Mouse (Mus musculus) MEL (cell line): ENCODE measurements around the gene Cox4i1. TPM values are rescaled to one million over a fixed set of nuclear protein-coding genes. Genes with fewer than 3 reads are reported as not detected.
A peak's percentile ranks its signal among the peaks of the same experiment; 100 is the strongest.

Experiments used
- DNase-seq: peaks from one replicate; pipeline ENCODE4 v3.0.0; 2011; ENCODE audit warnings: low read depth, low spot score
- H3K27ac ChIP-seq: 2 replicates; pipeline ENCODE4 v1.5.1; 2012; ENCODE audit warnings: low read depth, mild to moderate bottlenecking, control low read depth, low read length, moderate library complexity; ENCODE audit not compliant: control insufficient read depth
- H3K27me3 ChIP-seq, 2 experiments: fragments of 150-350 bp in 1 of 2; sonication (generic) in 1 of 2; 2 replicates each; pipeline ENCODE4 v1.6.1; 2012; ENCODE audit warnings: low read length in 2 of 2, mild to moderate bottlenecking in 2 of 2, improper control_type of control experiment in 1 of 2, moderate library complexity in 1 of 2; ENCODE audit not compliant: insufficient read depth in 2 of 2, control insufficient read depth in 1 of 2
- H3K36me3 ChIP-seq, 2 experiments: 2 replicates each; pipeline ENCODE4 v1.6.1; 2012 to 2014; ENCODE audit warnings: low read length in 2 of 2, improper control_type of control experiment in 1 of 2, inconsistent platforms in 1 of 2, mild to moderate bottlenecking in 1 of 2; ENCODE audit not compliant: insufficient read depth in 2 of 2, control insufficient read depth in 1 of 2
- H3K4me1 ChIP-seq, 2 experiments: fragments of 150-350 bp in 1 of 2; sonication (generic) in 1 of 2; 2 replicates each; pipeline ENCODE4 v1.6.1; 2012; ENCODE audit warnings: low read length in 2 of 2, improper control_type of control experiment in 1 of 2, mild to moderate bottlenecking in 1 of 2; ENCODE audit not compliant: insufficient read depth in 2 of 2, control insufficient read depth in 1 of 2
- H3K4me3 ChIP-seq, 2 experiments: fragments of 150-350 bp in 1 of 2; sonication (generic) in 1 of 2; 2 replicates each; pipeline ENCODE4 v1.5.1; 2012; ENCODE audit warnings: low read depth in 2 of 2, low read length in 2 of 2, mild to moderate bottlenecking in 2 of 2, moderate library complexity in 2 of 2, control low read depth in 1 of 2, improper control_type of control experiment in 1 of 2; ENCODE audit not compliant: control insufficient read depth in 1 of 2, insufficient read depth in 1 of 2
- H3K79me2 ChIP-seq: 2 replicates; pipeline ENCODE4 v1.6.1; 2012; ENCODE audit warnings: mild to moderate bottlenecking, low read length, moderate library complexity; ENCODE audit not compliant: control insufficient read depth, poor library complexity, insufficient read depth
- H3K9ac ChIP-seq: 2 replicates; pipeline ENCODE4 v1.6.1; 2012; ENCODE audit warnings: low read depth, mild to moderate bottlenecking, control low read depth, low read length, moderate library complexity; ENCODE audit not compliant: control insufficient read depth, poor library complexity, severe bottlenecking
- H3K9me3 ChIP-seq: fragments of 150-350 bp; sonication (generic); replicated peaks from 2 replicates; pipeline ENCODE4 v1.6.1; 2012; ENCODE audit warnings: mild to moderate bottlenecking, low read length, improper control_type of control experiment, moderate library complexity; ENCODE audit not compliant: insufficient read depth
- CHD1 ChIP-seq: IDR thresholded peaks from 2 replicates; pipeline ENCODE4 v1.6.1; 2012; ENCODE audit warnings: low read depth, mild to moderate bottlenecking, inconsistent platforms, low read length, improper control_type of control experiment
- CHD2 ChIP-seq: IDR thresholded peaks from 2 replicates; pipeline ENCODE4 v1.6.1; 2011; ENCODE audit warnings: low read length, improper control_type of control experiment
- CTCF ChIP-seq, 3 experiments: IDR thresholded peaks in 2 of 3; conservative IDR thresholded peaks in 1 of 3; 2 replicates each; pipeline ENCODE4 v1.5.1; 2011 to 2012; ENCODE audit warnings: low read length in 3 of 3, low read depth in 2 of 3, mild to moderate bottlenecking in 2 of 3, improper control_type of control experiment in 1 of 3, inconsistent platforms in 1 of 3, mixed read lengths in 1 of 3, moderate library complexity in 1 of 3; ENCODE audit not compliant: control insufficient read depth in 1 of 3, insufficient read depth in 1 of 3, poor library complexity in 1 of 3, severe bottlenecking in 1 of 3
- ELF1 ChIP-seq: IDR thresholded peaks from 2 replicates; pipeline ENCODE4 v1.6.1; 2014; ENCODE audit warnings: low read depth, mild to moderate bottlenecking, inconsistent platforms, low read length, improper control_type of control experiment, moderate library complexity
- EP300 ChIP-seq, 2 experiments: IDR thresholded peaks; 2 replicates each; pipeline ENCODE4 v1.6.1; 2011; ENCODE audit warnings: improper control_type of control experiment in 2 of 2, low read length in 2 of 2, low read depth in 1 of 2, mild to moderate bottlenecking in 1 of 2
- ETS1 ChIP-seq: IDR thresholded peaks from 2 replicates; pipeline ENCODE4 v1.6.1; 2012; ENCODE audit warnings: low read depth, mild to moderate bottlenecking, inconsistent platforms, low read length, improper control_type of control experiment, moderate library complexity
- GABPA ChIP-seq: IDR thresholded peaks from 2 replicates; pipeline ENCODE4 v1.6.1; 2012; ENCODE audit warnings: low read depth, mild to moderate bottlenecking, inconsistent platforms, low read length, improper control_type of control experiment, moderate library complexity
- GATA1 ChIP-seq: IDR thresholded peaks from 2 replicates; pipeline ENCODE4 v1.6.1; 2011; ENCODE audit warnings: low read depth, low read length, improper control_type of control experiment
- HCFC1 ChIP-seq: IDR thresholded peaks from 2 replicates; pipeline ENCODE4 v1.6.1; 2012; ENCODE audit warnings: low read depth, mild to moderate bottlenecking, inconsistent platforms, low read length, improper control_type of control experiment, moderate library complexity
- JUND ChIP-seq: IDR thresholded peaks from 2 replicates; pipeline ENCODE4 v1.6.1; 2011; ENCODE audit warnings: low read depth, mild to moderate bottlenecking, improper control_type of control experiment, low read length
- KAT2A ChIP-seq: conservative IDR thresholded peaks from 2 replicates; pipeline ENCODE4 v1.6.1; 2012; ENCODE audit warnings: low read depth, low read length, improper control_type of control experiment, inconsistent platforms
- MAFK ChIP-seq: IDR thresholded peaks from 2 replicates; pipeline ENCODE4 v1.6.1; 2011; ENCODE audit warnings: low read depth, mild to moderate bottlenecking, low read length, improper control_type of control experiment, borderline replicate concordance
- MAX ChIP-seq: IDR thresholded peaks from 2 replicates; pipeline ENCODE4 v1.6.1; 2011; ENCODE audit warnings: low read length, improper control_type of control experiment
- MEF2A ChIP-seq: IDR thresholded peaks from 2 replicates; pipeline ENCODE4 v1.6.1; 2014; ENCODE audit warnings: low read depth, mild to moderate bottlenecking, inconsistent platforms, low read length, improper control_type of control experiment; ENCODE audit not compliant: poor library complexity, insufficient replicate concordance, severe bottlenecking; ENCODE audit errors: extremely low read depth
- MXI1 ChIP-seq: IDR thresholded peaks from 2 replicates; pipeline ENCODE4 v1.6.1; 2011; ENCODE audit warnings: mild to moderate bottlenecking, low read depth, low read length, improper control_type of control experiment
- MYB ChIP-seq: IDR thresholded peaks from 2 replicates; pipeline ENCODE4 v1.6.1; 2011; ENCODE audit warnings: mild to moderate bottlenecking, low read depth, low read length, improper control_type of control experiment
- MYC ChIP-seq: IDR thresholded peaks from 2 replicates; pipeline ENCODE4 v1.6.1; 2011; ENCODE audit warnings: low read depth, mild to moderate bottlenecking, low read length, improper control_type of control experiment, moderate library complexity
- NELFE ChIP-seq: IDR thresholded peaks from 2 replicates; pipeline ENCODE4 v1.6.1; 2011; ENCODE audit warnings: low read depth, low read length, improper control_type of control experiment
- POLR2A ChIP-seq, 2 experiments: IDR thresholded peaks; 2 replicates each; pipeline ENCODE4 v1.6.1; 2011 to 2012; ENCODE audit warnings: low read length in 2 of 2, mild to moderate bottlenecking in 2 of 2, control low read depth in 1 of 2, improper control_type of control experiment in 1 of 2, low read depth in 1 of 2, moderate library complexity in 1 of 2; ENCODE audit not compliant: control insufficient read depth in 1 of 2, insufficient read depth in 1 of 2, poor library complexity in 1 of 2
- POLR2AphosphoS2 ChIP-seq: IDR thresholded peaks from 2 replicates; pipeline ENCODE4 v1.6.1; 2011; ENCODE audit warnings: low read length, improper control_type of control experiment
- SIN3A ChIP-seq: IDR thresholded peaks from 2 replicates; pipeline ENCODE4 v1.6.1; 2012; ENCODE audit warnings: low read length, improper control_type of control experiment, inconsistent platforms
- SMC3 ChIP-seq: IDR thresholded peaks from 2 replicates; pipeline ENCODE4 v1.6.1; 2011; ENCODE audit warnings: low read depth, low read length, improper control_type of control experiment
- TAL1 ChIP-seq: IDR thresholded peaks from 2 replicates; pipeline ENCODE4 v1.6.1; 2012; ENCODE audit warnings: mild to moderate bottlenecking, inconsistent platforms, low read length, moderate library complexity, mixed read lengths
- TCF12 ChIP-seq: IDR thresholded peaks from 2 replicates; pipeline ENCODE4 v1.6.1; 2014; ENCODE audit warnings: low read depth, mild to moderate bottlenecking, inconsistent platforms, low read length, improper control_type of control experiment, moderate library complexity
- UBTF ChIP-seq: IDR thresholded peaks from 2 replicates; pipeline ENCODE4 v1.6.1; 2012; ENCODE audit warnings: low read depth, mild to moderate bottlenecking, inconsistent platforms, low read length, improper control_type of control experiment, moderate library complexity, borderline replicate concordance; ENCODE audit not compliant: insufficient read depth
- USF2 ChIP-seq, 2 experiments: IDR thresholded peaks; 2 replicates each; pipeline ENCODE4 v1.6.1; 2011 to 2012; ENCODE audit warnings: improper control_type of control experiment in 2 of 2, low read length in 2 of 2, borderline replicate concordance in 1 of 2, inconsistent platforms in 1 of 2, low read depth in 1 of 2, mild to moderate bottlenecking in 1 of 2; ENCODE audit not compliant: insufficient read depth in 1 of 2
- ZKSCAN1 ChIP-seq: IDR thresholded peaks from 2 replicates; pipeline ENCODE4 v1.6.1; 2012; ENCODE audit warnings: low read depth, mild to moderate bottlenecking, inconsistent platforms, low read length, improper control_type of control experiment, moderate library complexity
- ZMIZ1 ChIP-seq: IDR thresholded peaks from 2 replicates; pipeline ENCODE4 v1.6.1; 2012; ENCODE audit warnings: low read depth, mild to moderate bottlenecking, inconsistent platforms, low read length, improper control_type of control experiment, moderate library complexity
- ZNF384 ChIP-seq: IDR thresholded peaks from 2 replicates; pipeline ENCODE4 v1.6.1; 2012; ENCODE audit warnings: low read depth, mild to moderate bottlenecking, inconsistent platforms, low read length, improper control_type of control experiment
- polyA plus RNA-seq, 2 experiments: library from polyadenylated mRNA; stranded (reverse) in 1 of 2; unstranded in 1 of 2; fragments of >175 nt in 1 of 2; fragments of >200 nt in 1 of 2; gene quantifications; 2 replicates each; pipeline versions ENCODE4 v1.2.1 to v1.2.4; 2012; ENCODE audit warnings: low replicate concordance in 2 of 2, low read depth in 1 of 2; ENCODE audit not compliant: insufficient read length in 2 of 2, insufficient read depth in 1 of 2, missing spikeins in 1 of 2
- total RNA-seq: library from RNA; depleted of rRNA; stranded (reverse); fragments of 300-350 nt; gene quantifications from 2 replicates; pipeline ENCODE4 v1.2.3, GENCODE M21; 2012; rRNA removed

Gene Cox4i1
- total RNA-seq = 1,299 and 1,431 TPM in 2 replicates
- polyA plus RNA-seq = 1,000 to 10,000 TPM; 1,011 to 2,173 TPM

GRCm38 (mm10) chr8:120667561-120668373, at the start of gene Cox4i1, which contains the start of gene Gm27021:
Gene Cox4i1 (plus strand): TSS chr8:120668222.
Gene Gm27021 (minus strand): TSS chr8:120668079.
- peak; percentile 92 for DNase-seq
- H3K27ac ChIP-seq = peak within 1 kb of the TSS; percentile 66
- H3K9ac ChIP-seq = peak within 1 kb of the TSS; percentile 90
- no peaks in the 10 kb centered on the region for H3K27me3 ChIP-seq
- peak within 1 kb of the TSS; percentile 87 to 100 for H3K4me3 ChIP-seq
- peaks cover 76% of the 10 kb centered on the region for H3K79me2 ChIP-seq
- peaks cover 0 to 18% of the 10 kb centered on the region in 2 experiments; a peak in 2 of 4 replicates for H3K4me1 ChIP-seq
- H3K9me3 ChIP-seq = no peaks in the 10 kb centered on the region
- H3K36me3 ChIP-seq = peaks cover 4 to 22% of the 10 kb centered on the region in 2 experiments
- TF ChIP-seq ETS1 (no peak), GATA1 (no peak), ZKSCAN1 (no peak), TAL1 (no peak), MXI1 (peak; percentile 57), SIN3A (peak; percentile 72), ZNF384 (no peak), MYB (no peak), CTCF (IDR thresholded peaks at IDR 0.05 in 2 of 3, conservative IDR thresholded peaks at IDR 0.05 in 1 of 3; ENCODE audit: control insufficient read depth in 1 of 3, insufficient read depth in 1 of 3, low read depth in 2 of 3, low read length in 3 of 3, poor library complexity in 1 of 3, severe bottlenecking in 1 of 3) (no peak), ELF1 (peak; percentile 71), MYC (no peak), ZMIZ1 (peak; percentile 93), CHD1 (no peak), POLR2AphosphoS2 (peak; percentile 79), NELFE (peak; percentile 95), EP300 (IDR thresholded peaks at IDR 0.05; ENCODE audit: low read depth in 1 of 2, low read length in 2 of 2) (no peak), MAFK (no peak), TCF12 (0 out of 2 replicates have a peak, but pooled peaks have one; percentile 16), KAT2A (no peak; the same call in 1 of the 2 replicates), JUND (no peak), GABPA (no peak), USF2 (IDR thresholded peaks at IDR 0.05; ENCODE audit: borderline replicate concordance in 1 of 2, insufficient read depth in 1 of 2, low read depth in 1 of 2, low read length in 2 of 2) (no peak), MAX (0 out of 2 replicates have a peak, but pooled peaks have one; percentile 18), UBTF (no peak), SMC3 (no peak), HCFC1 (peak; percentile 83), POLR2A (IDR thresholded peaks at IDR 0.05; ENCODE audit: control insufficient read depth in 1 of 2, insufficient read depth in 1 of 2, low read depth in 1 of 2, low read length in 2 of 2, poor library complexity in 1 of 2) (peak; percentile 95 to 96), CHD2 (peak; percentile 73; the same call in 1 of the 2 replicates), MEF2A (no peak)
